Mouse (Mus musculus): ENCODE data around the gene Isg15. TPM values are rescaled to one million over a fixed set of nuclear protein-coding genes. Genes with fewer than 3 reads are reported as not detected.
A peak's percentile ranks its signal among the peaks of the same experiment; 100 is the strongest.

The Isg15 gene
- polyA plus RNA-seq, 1 experiment from 2014 or later, result 1.1 TPM

DNA sequence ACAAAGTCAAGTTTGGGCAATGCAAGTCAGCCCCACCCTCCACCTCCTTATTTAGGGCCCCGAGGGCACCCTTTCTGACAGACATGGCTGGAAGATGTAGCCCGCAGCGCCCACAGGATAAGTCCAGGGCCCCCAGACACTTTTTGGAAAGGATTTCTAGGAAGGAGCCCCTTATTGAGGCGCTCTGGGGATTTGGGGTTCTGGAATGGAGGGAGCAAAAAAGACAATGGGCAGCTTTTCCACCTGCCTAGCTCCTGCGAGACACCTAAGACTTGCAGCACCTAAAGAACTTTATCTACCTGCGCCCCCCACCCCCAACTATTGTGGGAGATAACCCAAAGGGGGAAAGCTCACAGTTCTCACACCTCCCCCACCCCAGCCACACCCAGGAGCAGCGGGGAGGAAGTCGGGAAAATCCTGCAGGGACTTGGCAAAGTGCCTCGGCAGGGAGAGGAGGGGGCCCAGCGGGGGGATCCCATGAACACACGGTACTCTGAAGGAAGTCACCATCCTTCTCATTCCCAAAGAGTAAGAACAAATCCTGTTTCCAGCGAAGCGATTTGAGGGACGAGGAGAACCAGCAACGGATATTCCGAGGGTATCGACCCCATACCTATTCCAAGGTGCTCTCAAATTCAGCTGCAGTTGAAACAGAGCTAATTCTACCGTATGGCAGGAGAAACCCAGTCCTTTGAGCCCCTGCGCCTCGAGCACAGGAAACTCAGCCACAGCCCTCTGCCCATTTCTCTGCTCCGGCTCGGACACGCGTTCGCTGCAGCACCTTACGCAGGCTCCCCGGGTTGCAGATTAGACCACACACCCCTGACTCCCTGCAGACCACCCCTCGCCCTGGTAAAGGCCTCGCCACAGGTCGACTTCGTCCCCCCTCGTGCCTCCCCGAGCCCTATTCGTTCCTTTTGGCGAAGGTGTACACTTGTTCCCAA is 4.4 kb downstream of the Isg15 start:
- Histone ChIP-seq H3K9me3 (replicated peaks; ENCODE audit: control insufficient read depth, low read length) (no peaks in the 10 kb centered on the region), H3K4me2 (ENCODE audit: low read length) (peak overlapping the region; percentile 95), H3K27me3 (replicated peaks; ENCODE audit: control insufficient read depth, insufficient read depth, low read length) (no peaks in the 10 kb centered on the region), H3K4me1 (ENCODE audit: control insufficient read depth, insufficient read depth, low read length) (peaks cover 35% of the 10 kb centered on the region), H3K27ac (ENCODE audit: low read depth, low read length) (peak overlapping the region; percentile 81), H3K9ac (ENCODE audit: low read length) (peak overlapping the region; percentile 91), H3K4me3 (ENCODE audit: low read depth, low read length) (peak overlapping the region; percentile 86), H3K36me3 (ENCODE audit: control insufficient read depth, insufficient read depth, low read length) (peaks cover 25% of the 10 kb centered on the region)
- 3% methylated on average over 35 of the region's 35 CpGs for WGBS
- ATAC-seq, result peak; percentile 33
- DNase-seq (ENCODE audit: low spot score), result peak; percentile 86

DNA sequence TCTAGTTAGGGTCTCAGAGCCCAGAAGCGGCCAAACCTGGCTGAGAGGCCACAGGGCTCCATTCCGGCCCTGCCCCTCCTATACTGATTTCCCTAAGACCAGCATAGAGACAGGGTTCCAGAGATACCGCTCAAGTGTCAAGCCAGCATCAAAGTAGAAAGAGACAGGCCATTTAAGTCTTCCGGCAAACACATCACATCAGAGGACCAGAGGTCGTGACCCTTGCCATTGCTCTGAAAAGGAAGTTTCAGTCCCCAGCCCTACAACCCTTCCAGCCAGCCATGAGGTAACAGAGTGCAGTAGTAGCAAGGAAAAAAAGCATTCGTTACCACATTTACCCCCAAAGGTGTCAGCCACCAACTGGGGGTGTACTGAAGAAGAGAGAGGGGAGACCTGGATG is 6.3 kb downstream of the Isg15 start:
- DNase-seq (ENCODE audit: low spot score) (no peak), ATAC-seq (no peak)
- Histone ChIP-seq H3K4me1 (ENCODE audit: control insufficient read depth, insufficient read depth, low read length) (peaks cover 44% of the 10 kb centered on the region), H3K27ac (ENCODE audit: low read depth, low read length) (no peak overlapping the region), H3K27me3 (replicated peaks; ENCODE audit: control insufficient read depth, insufficient read depth, low read length) (no peaks in the 10 kb centered on the region), H3K9ac (ENCODE audit: low read length) (no peak overlapping the region; the same call in 1 of the 2 replicates), H3K36me3 (ENCODE audit: control insufficient read depth, insufficient read depth, low read length) (peaks cover 35% of the 10 kb centered on the region), H3K4me2 (ENCODE audit: low read length) (peak overlapping the region; percentile 95; the same call in 1 of the 2 replicates), H3K9me3 (replicated peaks; ENCODE audit: control insufficient read depth, low read length) (no peaks in the 10 kb centered on the region), H3K4me3 (ENCODE audit: low read depth, low read length) (no peak overlapping the region)
- WGBS, result 49% methylated on average over 6 of the region's 6 CpGs

GRCm38 (mm10) chr4:156193906-156194305 is 6.7 kb downstream of the Isg15 start:
- H3K4me1 ChIP-seq (ENCODE audit: control insufficient read depth, insufficient read depth, low read length), result peaks cover 48% of the 10 kb centered on the region
- ATAC-seq (no peak), DNase-seq (ENCODE audit: low spot score) (no peak)
- H3K27me3 ChIP-seq (replicated peaks; ENCODE audit: control insufficient read depth, insufficient read depth, low read length), result no peaks in the 10 kb centered on the region
- no peaks in the 10 kb centered on the region for H3K9me3 ChIP-seq (replicated peaks; ENCODE audit: control insufficient read depth, low read length)
- H3K27ac ChIP-seq (ENCODE audit: low read depth, low read length), result no peak overlapping the region
- H3K4me2 ChIP-seq (ENCODE audit: low read length), result peak overlapping the region; percentile 95; the same call in 1 of the 2 replicates
- H3K4me3 ChIP-seq (ENCODE audit: low read depth, low read length), result no peak overlapping the region
- WGBS, result 76% methylated on average over 5 of the region's 5 CpGs
- H3K36me3 ChIP-seq (ENCODE audit: control insufficient read depth, insufficient read depth, low read length), result peaks cover 35% of the 10 kb centered on the region
- no peak overlapping the region; the same call in 1 of the 2 replicates for H3K9ac ChIP-seq (ENCODE audit: low read length)

- H3K9ac ChIP-seq (ENCODE audit: low read length), result no peak overlapping the region
- 30% methylated on average over 2 of the region's 2 CpGs for WGBS
Observed at GRCm38 (mm10) chr4:156193200-156193590, 7.4 kb downstream of the Isg15 start.

GRCm38 (mm10) chr4:156192421-156193199 is 8.0 kb downstream of the Isg15 start:
- Histone ChIP-seq H3K27me3 (replicated peaks; ENCODE audit: control insufficient read depth, insufficient read depth, low read length) (no peaks in the 10 kb centered on the region), H3K4me1 (ENCODE audit: control insufficient read depth, insufficient read depth, low read length) (peaks cover 56% of the 10 kb centered on the region), H3K4me2 (ENCODE audit: low read length) (0 out of 2 replicates have a peak overlapping the region, but pooled peaks have one; percentile 3), H3K4me3 (ENCODE audit: low read depth, low read length) (no peak overlapping the region), H3K27ac (ENCODE audit: low read depth, low read length) (peak overlapping the region; percentile 14; the same call in 1 of the 2 replicates), H3K9ac (ENCODE audit: low read length) (0 out of 2 replicates have a peak overlapping the region, but pooled peaks have one; percentile 8), H3K9me3 (replicated peaks; ENCODE audit: control insufficient read depth, low read length) (no peaks in the 10 kb centered on the region), H3K36me3 (ENCODE audit: control insufficient read depth, insufficient read depth, low read length) (peaks cover 35% of the 10 kb centered on the region)
- WGBS, result 53% methylated on average over 8 of the region's 8 CpGs
- ATAC-seq (no peak), DNase-seq (ENCODE audit: low spot score) (no peak)

More at GRCm38 (mm10) chr4:156193200-156193590, 7.4 kb downstream of the Isg15 start:
- DNase-seq (ENCODE audit: low spot score) (no peak), ATAC-seq (no peak)
- Histone ChIP-seq H3K4me3 (ENCODE audit: low read depth, low read length) (no peak overlapping the region), H3K4me2 (ENCODE audit: low read length) (0 out of 2 replicates have a peak overlapping the region, but pooled peaks have one; percentile 3), H3K27ac (ENCODE audit: low read depth, low read length) (no peak overlapping the region), H3K27me3 (replicated peaks; ENCODE audit: control insufficient read depth, insufficient read depth, low read length) (no peaks in the 10 kb centered on the region), H3K4me1 (ENCODE audit: control insufficient read depth, insufficient read depth, low read length) (peaks cover 55% of the 10 kb centered on the region), H3K36me3 (ENCODE audit: control insufficient read depth, insufficient read depth, low read length) (peaks cover 35% of the 10 kb centered on the region), H3K9me3 (replicated peaks; ENCODE audit: control insufficient read depth, low read length) (no peaks in the 10 kb centered on the region)

- no peaks in the 10 kb centered on the region for H3K9me3 ChIP-seq (replicated peaks; ENCODE audit: control insufficient read depth, low read length)
- peak overlapping the region; percentile 81 for H3K27ac ChIP-seq (ENCODE audit: low read depth, low read length)
- peak overlapping the region; percentile 25; the same call in 1 of the 2 replicates for H3K4me2 ChIP-seq (ENCODE audit: low read length)
- DNase-seq (ENCODE audit: low spot score), result peak; percentile 77
- ATAC-seq, result peak; percentile 38
- no peaks in the 10 kb centered on the region for H3K27me3 ChIP-seq (replicated peaks; ENCODE audit: control insufficient read depth, insufficient read depth, low read length)
- WGBS, result 4% methylated on average over 6 of the region's 6 CpGs
- H3K4me1 ChIP-seq (ENCODE audit: control insufficient read depth, insufficient read depth, low read length), result peaks cover 54% of the 10 kb centered on the region
- no peak overlapping the region for H3K4me3 ChIP-seq (ENCODE audit: low read depth, low read length)
- peak overlapping the region; percentile 35; the same call in 1 of the 2 replicates for H3K9ac ChIP-seq (ENCODE audit: low read length)
- peaks cover 42% of the 10 kb centered on the region for H3K36me3 ChIP-seq (ENCODE audit: control insufficient read depth, insufficient read depth, low read length)
Observed at GRCm38 (mm10) chr4:156188811-156189323, 11.8 kb downstream of the Isg15 start.

- no peak overlapping the region for H3K4me3 ChIP-seq (ENCODE audit: low read depth, low read length)
- H3K4me1 ChIP-seq (ENCODE audit: control insufficient read depth, insufficient read depth, low read length), result peaks cover 57% of the 10 kb centered on the region
- H3K4me2 ChIP-seq (ENCODE audit: low read length), result 0 out of 2 replicates have a peak overlapping the region, but pooled peaks have one; percentile 8
- WGBS, result 31% methylated on average over 5 of the region's 5 CpGs
- H3K27me3 ChIP-seq (replicated peaks; ENCODE audit: control insufficient read depth, insufficient read depth, low read length), result no peaks in the 10 kb centered on the region
- peak; percentile 37 for ATAC-seq
- DNase-seq (ENCODE audit: low spot score), result no peak
- peaks cover 40% of the 10 kb centered on the region for H3K36me3 ChIP-seq (ENCODE audit: control insufficient read depth, insufficient read depth, low read length)
- no peak overlapping the region for H3K9ac ChIP-seq (ENCODE audit: low read length)
- H3K9me3 ChIP-seq (replicated peaks; ENCODE audit: control insufficient read depth, low read length), result no peaks in the 10 kb centered on the region
- H3K27ac ChIP-seq (ENCODE audit: low read depth, low read length), result peak overlapping the region; percentile 81
Observed at GRCm38 (mm10) chr4:156188162-156188810, 12.3 kb downstream of the Isg15 start.
